Mouse (Mus musculus) bone marrow, adult 2 months (tissue): ENCODE data around the gene Ascl3.

ENCODE experiments used
- CTCF ChIP-seq: fragments of 200-500 bp; IDR thresholded peaks from 2 replicates; pipeline ENCODE4 v1.5.1; 2011; ENCODE audit warnings: low read length, control low read depth; ENCODE audit not compliant: control insufficient read depth, insufficient read depth
- POLR2A ChIP-seq: fragments of 200-500 bp; IDR thresholded peaks from 2 replicates; pipeline ENCODE4 v1.6.1; 2011; ENCODE audit warnings: low read depth, mild to moderate bottlenecking, control low read depth, low read length, borderline replicate concordance; ENCODE audit not compliant: control insufficient read depth

DNA sequence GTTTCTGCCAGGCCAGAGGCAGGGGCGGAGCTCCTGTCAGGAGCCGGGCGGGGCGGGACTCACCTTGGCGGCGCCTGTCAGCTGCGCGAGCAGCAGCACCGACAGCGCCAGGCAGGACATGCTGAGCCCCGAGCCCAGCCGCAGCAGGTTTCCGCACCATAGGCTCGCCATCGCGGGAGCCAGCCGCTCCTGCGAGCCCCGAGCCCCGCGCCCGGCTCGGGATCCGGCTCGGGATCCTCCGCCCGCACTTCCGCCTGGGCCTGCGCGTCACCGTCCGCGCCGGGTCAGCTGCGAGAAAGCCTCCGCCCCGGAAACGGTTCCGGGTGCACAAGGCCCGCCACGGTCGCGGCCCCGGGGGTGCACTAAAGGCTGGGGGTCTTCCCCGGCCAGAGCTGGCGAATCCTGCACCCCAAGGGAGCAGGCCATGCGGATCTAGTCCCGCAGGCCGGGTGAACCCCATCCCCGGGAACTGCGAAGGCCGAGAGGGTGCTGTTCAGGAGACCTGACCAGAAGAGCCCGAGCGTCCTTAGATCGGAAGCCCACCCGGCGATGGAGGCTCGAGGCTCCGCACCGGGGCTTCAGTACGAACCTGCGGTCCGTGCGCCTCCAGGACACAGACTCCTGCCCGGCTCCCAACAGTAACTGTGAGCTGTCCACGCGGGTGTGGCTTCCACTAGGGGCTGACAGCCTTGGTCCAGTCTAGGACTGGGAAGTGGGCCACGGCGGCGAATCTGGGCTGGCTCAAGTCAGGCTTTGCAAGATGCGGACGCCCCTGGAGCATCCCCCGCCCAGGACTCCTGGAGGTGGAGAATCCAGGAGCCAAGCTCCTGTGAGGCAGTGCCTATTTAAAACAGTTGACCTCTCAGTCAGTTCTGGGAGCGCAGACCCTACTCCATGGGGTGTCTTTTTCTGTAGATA is 20.7 kb upstream of the Ascl3 start, which contains the start of gene Tmem9b:
- TF ChIP-seq POLR2A (peak; percentile 61; the same call in 1 of the 2 replicates), CTCF (no peak)
